Mouse (Mus musculus) MEL (cell line): ENCODE measurements around the gene Mrnip. TPM values are rescaled to one million over a fixed set of nuclear protein-coding genes. Genes with fewer than 3 reads are reported as not detected.
A peak's percentile ranks its signal among the peaks of the same experiment; 100 is the strongest.

Source experiments
- DNase-seq: peaks from one replicate; pipeline ENCODE4 v3.0.0; 2011; ENCODE audit warnings: low read depth, low spot score
- H3K27ac ChIP-seq: 2 replicates; pipeline ENCODE4 v1.5.1; 2012; ENCODE audit warnings: low read depth, mild to moderate bottlenecking, control low read depth, low read length, moderate library complexity; ENCODE audit not compliant: control insufficient read depth
- H3K27me3 ChIP-seq, 2 experiments: fragments of 150-350 bp in 1 of 2; sonication (generic) in 1 of 2; 2 replicates each; pipeline ENCODE4 v1.6.1; 2012; ENCODE audit warnings: low read length in 2 of 2, mild to moderate bottlenecking in 2 of 2, improper control_type of control experiment in 1 of 2, moderate library complexity in 1 of 2; ENCODE audit not compliant: insufficient read depth in 2 of 2, control insufficient read depth in 1 of 2
- H3K36me3 ChIP-seq, 2 experiments: 2 replicates each; pipeline ENCODE4 v1.6.1; 2012 to 2014; ENCODE audit warnings: low read length in 2 of 2, improper control_type of control experiment in 1 of 2, inconsistent platforms in 1 of 2, mild to moderate bottlenecking in 1 of 2; ENCODE audit not compliant: insufficient read depth in 2 of 2, control insufficient read depth in 1 of 2
- H3K4me1 ChIP-seq, 2 experiments: fragments of 150-350 bp in 1 of 2; sonication (generic) in 1 of 2; 2 replicates each; pipeline ENCODE4 v1.6.1; 2012; ENCODE audit warnings: low read length in 2 of 2, improper control_type of control experiment in 1 of 2, mild to moderate bottlenecking in 1 of 2; ENCODE audit not compliant: insufficient read depth in 2 of 2, control insufficient read depth in 1 of 2
- H3K4me3 ChIP-seq, 2 experiments: fragments of 150-350 bp in 1 of 2; sonication (generic) in 1 of 2; 2 replicates each; pipeline ENCODE4 v1.5.1; 2012; ENCODE audit warnings: low read depth in 2 of 2, low read length in 2 of 2, mild to moderate bottlenecking in 2 of 2, moderate library complexity in 2 of 2, control low read depth in 1 of 2, improper control_type of control experiment in 1 of 2; ENCODE audit not compliant: control insufficient read depth in 1 of 2, insufficient read depth in 1 of 2
- H3K79me2 ChIP-seq: 2 replicates; pipeline ENCODE4 v1.6.1; 2012; ENCODE audit warnings: mild to moderate bottlenecking, low read length, moderate library complexity; ENCODE audit not compliant: control insufficient read depth, poor library complexity, insufficient read depth
- H3K9ac ChIP-seq: 2 replicates; pipeline ENCODE4 v1.6.1; 2012; ENCODE audit warnings: low read depth, mild to moderate bottlenecking, control low read depth, low read length, moderate library complexity; ENCODE audit not compliant: control insufficient read depth, poor library complexity, severe bottlenecking
- H3K9me3 ChIP-seq: fragments of 150-350 bp; sonication (generic); replicated peaks from 2 replicates; pipeline ENCODE4 v1.6.1; 2012; ENCODE audit warnings: mild to moderate bottlenecking, low read length, improper control_type of control experiment, moderate library complexity; ENCODE audit not compliant: insufficient read depth
- BHLHE40 ChIP-seq: IDR thresholded peaks from 2 replicates; pipeline ENCODE4 v1.6.1; 2012; ENCODE audit warnings: low read depth, mild to moderate bottlenecking, inconsistent platforms, low read length, improper control_type of control experiment, borderline replicate concordance
- CHD1 ChIP-seq: IDR thresholded peaks from 2 replicates; pipeline ENCODE4 v1.6.1; 2012; ENCODE audit warnings: low read depth, mild to moderate bottlenecking, inconsistent platforms, low read length, improper control_type of control experiment
- CHD2 ChIP-seq: IDR thresholded peaks from 2 replicates; pipeline ENCODE4 v1.6.1; 2011; ENCODE audit warnings: low read length, improper control_type of control experiment
- CTCF ChIP-seq, 3 experiments: IDR thresholded peaks in 2 of 3; conservative IDR thresholded peaks in 1 of 3; 2 replicates each; pipeline ENCODE4 v1.5.1; 2011 to 2012; ENCODE audit warnings: low read length in 3 of 3, low read depth in 2 of 3, mild to moderate bottlenecking in 2 of 3, improper control_type of control experiment in 1 of 3, inconsistent platforms in 1 of 3, mixed read lengths in 1 of 3, moderate library complexity in 1 of 3; ENCODE audit not compliant: control insufficient read depth in 1 of 3, insufficient read depth in 1 of 3, poor library complexity in 1 of 3, severe bottlenecking in 1 of 3
- E2F4 ChIP-seq: IDR thresholded peaks from 2 replicates; pipeline ENCODE4 v1.6.1; 2011; ENCODE audit warnings: low read depth, low read length, improper control_type of control experiment, borderline replicate concordance
- ELF1 ChIP-seq: IDR thresholded peaks from 2 replicates; pipeline ENCODE4 v1.6.1; 2014; ENCODE audit warnings: low read depth, mild to moderate bottlenecking, inconsistent platforms, low read length, improper control_type of control experiment, moderate library complexity
- ETS1 ChIP-seq: IDR thresholded peaks from 2 replicates; pipeline ENCODE4 v1.6.1; 2012; ENCODE audit warnings: low read depth, mild to moderate bottlenecking, inconsistent platforms, low read length, improper control_type of control experiment, moderate library complexity
- GABPA ChIP-seq: IDR thresholded peaks from 2 replicates; pipeline ENCODE4 v1.6.1; 2012; ENCODE audit warnings: low read depth, mild to moderate bottlenecking, inconsistent platforms, low read length, improper control_type of control experiment, moderate library complexity
- HCFC1 ChIP-seq: IDR thresholded peaks from 2 replicates; pipeline ENCODE4 v1.6.1; 2012; ENCODE audit warnings: low read depth, mild to moderate bottlenecking, inconsistent platforms, low read length, improper control_type of control experiment, moderate library complexity
- JUND ChIP-seq: IDR thresholded peaks from 2 replicates; pipeline ENCODE4 v1.6.1; 2011; ENCODE audit warnings: low read depth, mild to moderate bottlenecking, improper control_type of control experiment, low read length
- MAZ ChIP-seq: IDR thresholded peaks from 2 replicates; pipeline ENCODE4 v1.6.1; 2012; ENCODE audit warnings: low read depth, mild to moderate bottlenecking, inconsistent platforms, low read length, improper control_type of control experiment
- MYC ChIP-seq: IDR thresholded peaks from 2 replicates; pipeline ENCODE4 v1.6.1; 2011; ENCODE audit warnings: low read depth, mild to moderate bottlenecking, low read length, improper control_type of control experiment, moderate library complexity
- POLR2AphosphoS5 ChIP-seq: IDR thresholded peaks from 2 replicates; pipeline ENCODE4 v1.6.1; 2012; ENCODE audit warnings: low read depth, borderline replicate concordance, mild to moderate bottlenecking, inconsistent platforms, low read length, moderate library complexity, mixed read lengths
- RAD21 ChIP-seq: IDR thresholded peaks from 2 replicates; pipeline ENCODE4 v1.6.1; 2011; ENCODE audit warnings: mild to moderate bottlenecking, low read depth, low read length, improper control_type of control experiment
- USF2 ChIP-seq, 2 experiments: IDR thresholded peaks; 2 replicates each; pipeline ENCODE4 v1.6.1; 2011 to 2012; ENCODE audit warnings: improper control_type of control experiment in 2 of 2, low read length in 2 of 2, borderline replicate concordance in 1 of 2, inconsistent platforms in 1 of 2, low read depth in 1 of 2, mild to moderate bottlenecking in 1 of 2; ENCODE audit not compliant: insufficient read depth in 1 of 2
- polyA plus RNA-seq, 2 experiments: library from polyadenylated mRNA; stranded (reverse) in 1 of 2; unstranded in 1 of 2; fragments of >175 nt in 1 of 2; fragments of >200 nt in 1 of 2; gene quantifications; 2 replicates each; pipeline versions ENCODE4 v1.2.1 to v1.2.4; 2012; ENCODE audit warnings: low replicate concordance in 2 of 2, low read depth in 1 of 2; ENCODE audit not compliant: insufficient read length in 2 of 2, insufficient read depth in 1 of 2, missing spikeins in 1 of 2
- total RNA-seq: library from RNA; depleted of rRNA; stranded (reverse); fragments of 300-350 nt; gene quantifications from 2 replicates; pipeline ENCODE4 v1.2.3, GENCODE M21; 2012

Mrnip gene
- total and polyA plus RNA-seq, 3 experiments, result 8.6 to 10.6 TPM; not detected in 1

- H3K27ac ChIP-seq, result no peak overlapping the region
These were observed 52.2 kb downstream of the Mrnip start for GRCm38 (mm10) chr11:50226406-50226805.

GRCm38 (mm10) chr11:50227226-50227625 lies 53.0 kb downstream of the Mrnip start:
- no peak overlapping the region for H3K27ac ChIP-seq
- no peaks in the 10 kb centered on the region for H3K9me3 ChIP-seq
- no peak overlapping the region for H3K4me3 ChIP-seq
- H3K79me2 ChIP-seq, result peaks cover 12% of the 10 kb centered on the region
- TF ChIP-seq GABPA (no peak), RAD21 (no peak), CHD1 (no peak), MAZ (no peak), E2F4 (no peak), MYC (no peak), BHLHE40 (no peak), CTCF (IDR thresholded peaks at IDR 0.05 in 2 of 3, conservative IDR thresholded peaks at IDR 0.05 in 1 of 3; ENCODE audit: control insufficient read depth in 1 of 3, insufficient read depth in 1 of 3, low read depth in 2 of 3, low read length in 3 of 3, poor library complexity in 1 of 3, severe bottlenecking in 1 of 3) (no peak), ETS1 (no peak), CHD2 (no peak), HCFC1 (no peak), USF2 (IDR thresholded peaks at IDR 0.05; ENCODE audit: borderline replicate concordance in 1 of 2, insufficient read depth in 1 of 2, low read depth in 1 of 2, low read length in 2 of 2) (no peak)
- peaks cover 6 to 21% of the 10 kb centered on the region in 2 experiments; a peak in 3 of 4 replicates for H3K4me1 ChIP-seq
- H3K36me3 ChIP-seq, result peaks cover 2 to 12% of the 10 kb centered on the region in 2 experiments; a peak in 2 of 4 replicates
- DNase-seq, result no peak
- H3K9ac ChIP-seq, result no peak overlapping the region
- no peaks in the 10 kb centered on the region for H3K27me3 ChIP-seq

More at GRCm38 (mm10) chr11:50226406-50226805, 52.2 kb downstream of the Mrnip start:
- H3K36me3 ChIP-seq, result peaks cover under 1 to 12% of the 10 kb centered on the region in 2 experiments; a peak in 2 of 4 replicates
- H3K27me3 ChIP-seq, result no peaks in the 10 kb centered on the region
- DNase-seq, result peak; percentile 46
- no peak for TF ChIP-seq GABPA
- no peak for TF ChIP-seq JUND
- TF ChIP-seq MAZ, result no peak
- TF ChIP-seq ELF1, result no peak
- TF ChIP-seq POLR2AphosphoS5, result no peak
- H3K9ac ChIP-seq, result peak overlapping the region; percentile 87
- peak overlapping the region; percentile 81 to 91 for H3K4me3 ChIP-seq
- H3K4me1 ChIP-seq, result peaks cover 6 to 21% of the 10 kb centered on the region in 2 experiments; a peak in 3 of 4 replicates
- H3K79me2 ChIP-seq, result peaks cover 12% of the 10 kb centered on the region
- H3K9me3 ChIP-seq, result no peaks in the 10 kb centered on the region
